Mouse (Mus musculus) lung, adult 2 months (tissue): ENCODE data around the gene Cda. TPM values are rescaled to one million over a fixed set of nuclear protein-coding genes. Genes with fewer than 3 reads are reported as not detected.

Experiments used
- DNase-seq: peaks from one replicate; pipeline ENCODE4 v3.0.0; 2022
- H3K4me1 ChIP-seq: fragments of 200-500 bp; 2 replicates; pipeline ENCODE4 v1.6.1; 2011; ENCODE audit warnings: low read length; ENCODE audit not compliant: control insufficient read depth, insufficient read depth
- H3K4me3 ChIP-seq: fragments of 200-500 bp; replicated peaks from 2 replicates; pipeline ENCODE3; 2011; ENCODE audit warnings: low read depth, mild to moderate bottlenecking, control low read depth, low read length; ENCODE audit errors: extremely low read depth
- CTCF ChIP-seq: fragments of 200-500 bp; IDR thresholded peaks from 2 replicates; pipeline ENCODE4 v1.5.1; 2011; ENCODE audit warnings: mild to moderate bottlenecking, low read length, control low read depth; ENCODE audit not compliant: insufficient read depth
- POLR2A ChIP-seq: fragments of 200-500 bp; IDR thresholded peaks from 2 replicates; pipeline ENCODE4 v1.6.1; 2011; ENCODE audit warnings: low read depth, mild to moderate bottlenecking, control low read depth, low read length, borderline replicate concordance; ENCODE audit errors: extremely low read depth
- WGBS: fragments of 180-500 bp; shearing (Covaris S2); methylation state at CpG from one replicate; pipeline ENCODE4 v1.1.7; 2018; 5-methylcytosine and 5-hydroxymethylcytosine counted together
- polyA plus RNA-seq: library from polyadenylated mRNA; depleted of rRNA; stranded (reverse); fragments of >200 nt; gene quantifications from 2 replicates; pipeline ENCODE4 v1.2.3, GENCODE M21; 2012

The Cda gene
- polyA plus RNA-seq, 1 experiment = 2.6 TPM

GRCm38 (mm10) chr4:138395971-138396645 is 28.3 kb upstream of the Cda start, which contains the start of gene Fam43b:
Gene Fam43b, minus strand, starts transcription at chr4:138396528.
- TF ChIP-seq CTCF = no peak
- TF ChIP-seq POLR2A = no peak
- H3K4me3 ChIP-seq = no peak within 1 kb of the TSS
- H3K4me1 ChIP-seq = no peaks in the 10 kb centered on the region
- DNase-seq = no peak
- 2% methylated on average over 46 of the region's 46 CpGs for WGBS

DNA sequence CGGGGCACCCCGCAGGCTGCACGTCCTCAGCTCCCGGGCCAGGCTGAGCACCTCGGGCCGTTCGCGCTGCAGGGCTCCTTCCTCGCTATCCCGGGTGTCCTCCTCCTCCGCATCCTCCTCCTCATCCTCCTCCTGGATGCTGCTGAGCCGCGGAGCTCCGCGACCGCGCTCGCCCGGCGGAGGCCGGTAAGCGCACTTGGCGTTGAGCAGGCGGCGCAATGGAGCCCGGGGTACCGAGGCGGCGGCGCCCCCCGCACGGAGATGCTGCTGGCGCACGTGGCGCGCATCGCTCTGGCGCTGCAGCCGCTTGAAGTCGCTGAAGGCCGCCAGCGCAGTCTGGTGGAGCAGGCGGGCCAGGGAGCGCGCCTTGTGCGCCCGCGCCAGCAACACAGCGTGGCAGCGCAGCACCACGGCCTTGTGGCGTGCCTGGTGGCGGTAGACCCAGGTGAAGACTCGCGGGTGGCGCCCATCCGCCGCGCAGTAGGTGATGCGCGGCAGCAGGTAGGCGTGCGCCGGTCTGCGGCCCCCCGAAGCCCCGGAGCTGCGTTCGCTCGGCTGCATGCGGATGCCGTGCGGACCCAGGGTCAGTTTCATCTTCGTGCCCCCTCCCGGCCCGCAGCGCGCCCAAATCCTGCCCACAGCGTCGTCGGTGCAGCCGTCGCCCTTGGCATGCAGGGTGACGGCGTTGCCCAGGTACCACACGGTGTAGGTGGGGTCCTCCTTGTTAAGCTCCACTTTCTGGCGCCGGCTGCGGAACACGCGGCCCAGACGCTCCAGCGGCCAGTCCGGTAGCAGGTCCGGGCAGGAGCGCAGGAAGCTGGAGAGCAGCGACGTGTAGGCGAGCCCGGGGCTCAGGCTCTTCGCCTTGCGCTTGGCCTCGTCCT is 27.5 kb upstream of the Cda start:
- DNase-seq = no peak
- Histone ChIP-seq H3K4me1 (no peaks in the 10 kb centered on the region), H3K4me3 (no peak overlapping the region)
- WGBS = under 1% methylated on average over 99 of the region's 103 CpGs
- no peak for TF ChIP-seq CTCF

DNA sequence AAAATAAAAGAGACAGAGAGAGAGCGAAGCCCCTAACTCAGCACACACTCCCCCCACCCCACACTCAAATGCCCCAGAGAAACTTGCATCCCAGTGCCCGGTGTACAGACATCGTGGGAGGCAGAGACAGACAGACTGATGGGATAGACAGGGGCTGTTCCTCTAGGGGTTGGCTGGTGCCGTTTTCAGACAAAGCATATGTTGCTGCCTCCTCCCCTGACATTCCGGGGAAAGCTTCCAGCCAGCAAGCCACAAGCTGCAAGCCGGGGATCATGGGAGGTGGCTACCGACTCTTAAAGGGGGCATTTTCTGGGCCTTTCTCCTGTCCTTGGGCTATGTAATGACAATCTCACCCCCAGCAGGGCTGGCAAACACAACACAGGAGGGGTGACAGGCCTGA is 25.9 kb upstream of the Cda start:
- no peak for TF ChIP-seq CTCF
- no peak for TF ChIP-seq POLR2A
- 49% methylated on average over 7 of the region's 7 CpGs for WGBS
- Histone ChIP-seq H3K4me1 (no peaks in the 10 kb centered on the region), H3K4me3 (no peak overlapping the region)
- DNase-seq = no peak

- no peaks in the 10 kb centered on the region for H3K4me1 ChIP-seq
- DNase-seq = no peak
- TF ChIP-seq CTCF = no peak
- no peak for TF ChIP-seq POLR2A
- H3K4me3 ChIP-seq = no peak overlapping the region
- 44% methylated on average over 4 of the region's 4 CpGs for WGBS
These were observed 16.0 kb upstream of the Cda start for GRCm38 (mm10) chr4:138383789-138384188.

DNA sequence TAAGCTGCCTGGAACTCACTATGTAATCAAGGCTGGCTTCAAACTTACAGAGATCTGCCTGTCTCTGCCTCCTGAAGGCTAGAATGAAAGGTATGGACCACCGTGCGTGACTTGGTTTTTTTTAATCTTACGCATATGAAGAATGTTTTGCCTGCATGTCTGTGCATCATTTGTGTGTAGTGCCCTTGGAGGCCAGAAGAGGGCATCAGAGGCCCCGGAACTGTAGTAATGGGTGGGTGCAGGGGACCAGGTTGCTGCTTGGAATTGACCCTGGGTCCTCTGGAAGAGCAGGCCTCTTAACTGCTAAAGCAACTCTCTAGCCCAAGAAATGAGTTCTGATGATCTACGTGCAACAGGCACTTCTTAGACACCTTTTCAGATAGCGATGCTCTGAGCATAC is 14.7 kb upstream of the Cda start:
- WGBS = 76% methylated on average over 6 of the region's 6 CpGs
- TF ChIP-seq CTCF (no peak), POLR2A (no peak)
- DNase-seq = no peak
- Histone ChIP-seq H3K4me3 (no peak overlapping the region), H3K4me1 (no peaks in the 10 kb centered on the region)

GRCm38 (mm10) chr4:138380132-138380689 is 12.4 kb upstream of the Cda start:
- TF ChIP-seq CTCF (no peak), POLR2A (no peak)
- no peak overlapping the region for H3K4me3 ChIP-seq
- H3K4me1 ChIP-seq = no peaks in the 10 kb centered on the region
- DNase-seq = no peak
- WGBS = 57% methylated on average over 10 of the region's 10 CpGs

DNA sequence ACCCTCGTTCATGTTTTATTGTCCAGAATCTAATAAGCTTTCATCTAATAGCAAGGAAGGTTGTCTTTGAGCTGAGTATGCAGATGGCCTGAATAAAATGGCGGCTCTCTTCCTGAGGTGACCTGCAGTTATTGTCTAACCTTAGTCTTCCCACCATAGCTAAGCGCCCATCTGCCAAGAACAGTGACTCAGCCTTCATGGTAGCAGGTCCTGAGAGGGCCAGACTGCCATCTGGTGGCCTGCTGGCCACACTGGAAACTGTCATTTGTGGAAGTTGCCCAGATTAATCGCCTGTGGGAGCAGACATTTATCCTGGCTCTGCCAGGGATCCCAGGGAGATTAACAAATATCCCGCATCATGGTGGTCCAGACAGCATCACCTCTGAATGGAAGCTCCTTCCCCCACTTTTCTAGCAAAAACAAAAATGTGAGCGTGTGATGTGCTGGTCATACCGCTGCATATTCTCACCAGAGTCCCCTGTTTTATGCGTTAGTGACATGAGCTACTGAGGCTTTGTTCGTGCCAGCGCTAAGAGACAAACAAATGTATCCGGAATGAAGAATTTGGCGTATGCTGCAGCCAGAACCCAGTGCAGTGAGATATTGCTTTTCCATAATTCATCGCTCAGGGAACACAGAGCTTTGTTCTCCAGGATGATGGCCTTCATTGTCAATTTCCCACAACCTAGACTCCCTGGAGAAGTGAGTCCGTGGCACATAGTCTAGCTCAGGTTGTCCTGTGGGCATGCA is 11.5 kb upstream of the Cda start:
- DNase-seq = peak; percentile 71
- no peak for TF ChIP-seq POLR2A
- TF ChIP-seq CTCF = peak; percentile 89
- WGBS = 37% methylated on average over 14 of the region's 14 CpGs
- Histone ChIP-seq H3K4me3 (no peak overlapping the region), H3K4me1 (no peaks in the 10 kb centered on the region)

DNA sequence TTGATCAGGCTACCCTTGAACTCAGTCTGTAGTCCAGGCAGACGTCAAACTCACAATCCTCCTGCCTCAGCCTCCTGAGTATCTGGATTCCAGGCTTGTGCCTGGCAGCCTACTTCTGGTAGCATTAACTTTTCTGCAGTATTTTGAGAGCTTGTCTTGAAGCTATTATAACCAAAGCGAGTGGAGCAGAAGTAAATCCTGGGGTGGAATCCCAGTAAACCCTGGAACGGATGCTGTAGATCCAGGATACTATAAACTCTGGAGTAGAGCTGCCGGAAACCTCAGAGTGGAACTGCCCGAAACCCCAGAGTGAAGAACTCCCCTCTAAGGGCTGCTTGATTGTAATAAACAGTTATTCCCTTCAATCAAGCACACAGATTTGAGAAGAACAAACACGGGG is 9.7 kb upstream of the Cda start:
- no peak for DNase-seq
- 50% methylated on average over 6 of the region's 6 CpGs for WGBS
- no peak for TF ChIP-seq CTCF
- TF ChIP-seq POLR2A = no peak
- Histone ChIP-seq H3K4me1 (no peaks in the 10 kb centered on the region), H3K4me3 (no peak overlapping the region)

DNA sequence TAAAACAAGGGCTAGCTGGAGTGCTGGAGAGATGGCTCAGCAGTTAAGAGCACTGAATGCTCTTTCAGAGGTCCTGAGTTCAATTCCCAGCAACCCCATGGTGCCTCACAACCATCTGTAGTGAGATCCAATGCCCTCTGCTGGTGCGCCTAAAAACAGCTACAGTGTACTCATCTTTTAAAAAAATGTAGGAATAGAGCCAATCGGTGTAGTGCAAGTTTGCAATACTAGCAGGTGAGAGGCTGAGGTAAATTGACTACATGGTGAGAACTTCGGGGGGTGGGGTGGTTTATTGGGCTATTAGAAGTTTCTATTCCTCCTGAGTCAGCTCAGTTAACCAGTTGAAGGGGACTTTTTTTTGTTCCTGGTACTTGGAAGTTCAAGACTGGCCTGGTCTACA is 7.3 kb upstream of the Cda start:
- no peaks in the 10 kb centered on the region for H3K4me1 ChIP-seq
- 81% methylated on average over 3 of the region's 3 CpGs for WGBS
- H3K4me3 ChIP-seq = no peak overlapping the region
- no peak for DNase-seq
- TF ChIP-seq CTCF (no peak), POLR2A (no peak)
